19 mouse cellular contexts compared by ENCODE assay signal in genomic region chr7:63336072-63336471, GRCm38 (mm10).
DNase-seq lines count a peak whose midpoint lies in the region; ATAC-seq and TF ChIP-seq lines count a peak whose summit lies in the region.
"Had no signal": no experiment of that assay in that cellular context is flagged by ENCODE, and none has a peak within 500 bp of the region (broad histone marks: within the 10 kb centered on the region; RNA-seq: fewer than 3 reads in every experiment).

No protein-coding gene starts in this region.

- TF ChIP-seq EP300 in liver, postnatal 0 days (IDR thresholded peaks at IDR 0.05; ENCODE audit: low read depth): 0 out of 2 replicates have a peak, but pooled peaks have one; percentile 28

- no peak overlapping the region for H3K4me2 ChIP-seq in kidney, embryonic 16.5 days (replicated peaks; ENCODE audit: low read depth, low read length)
- no peak overlapping the region for H3K4me2 ChIP-seq in liver, postnatal 0 days (ENCODE audit: low read depth, low read length)
- H3K4me2 ChIP-seq: embryonic facial prominence, embryonic 12.5 days; forebrain, embryonic 15.5 days; heart, embryonic 13.5 days; hindbrain, embryonic 15.5 days had no signal

- H3K4me3 ChIP-seq in kidney, embryonic 16.5 days (ENCODE audit: low read length): no peak overlapping the region
- no peak overlapping the region for H3K4me3 ChIP-seq in liver, postnatal 0 days (ENCODE audit: low read depth, low read length)
- H3K4me3 ChIP-seq: embryonic facial prominence, embryonic 12.5 days; forebrain, embryonic 15.5 days; heart, embryonic 13.5 days; hindbrain, embryonic 15.5 days had no signal

- H3K36me3 ChIP-seq in kidney, embryonic 16.5 days (ENCODE audit: insufficient read depth, low read length): no peaks in the 10 kb centered on the region
- no peaks in the 10 kb centered on the region for H3K36me3 ChIP-seq in liver, postnatal 0 days (replicated peaks; ENCODE audit: insufficient read depth, low read length)
- H3K36me3 ChIP-seq: embryonic facial prominence, embryonic 12.5 days; forebrain, embryonic 15.5 days; heart, embryonic 13.5 days; hindbrain, embryonic 15.5 days had no signal

- 72% methylated on average over 3 of the region's 3 CpGs for WGBS in kidney, embryonic 16.5 days
- WGBS in liver, postnatal 0 days (ENCODE audit: insufficient replicate concordance): 40% methylated on average over 3 of the region's 3 CpGs

- no peak overlapping the region for H3K9ac ChIP-seq in kidney, embryonic 16.5 days (replicated peaks; ENCODE audit: low read length)
- no peak overlapping the region for H3K9ac ChIP-seq in liver, postnatal 0 days (replicated peaks)
- H3K9ac ChIP-seq: embryonic facial prominence, embryonic 12.5 days; forebrain, embryonic 15.5 days; heart, embryonic 13.5 days; hindbrain, embryonic 15.5 days had no signal

- no peaks in the 10 kb centered on the region for H3K27me3 ChIP-seq in kidney, embryonic 16.5 days (ENCODE audit: insufficient read depth, low read length)
- H3K27me3 ChIP-seq in liver, postnatal 0 days (ENCODE audit: insufficient read depth, low read length): no peaks in the 10 kb centered on the region
- H3K27me3 ChIP-seq: embryonic facial prominence, embryonic 12.5 days; forebrain, embryonic 15.5 days; heart, embryonic 13.5 days; hindbrain, embryonic 15.5 days had no signal

- peak; percentile 26 for DNase-seq in adrenal gland, postnatal 14 days
- DNase-seq in adrenal gland, postnatal 4 days (ENCODE audit: low spot score in 2 of 2): no peak
- peak; percentile 13 for DNase-seq in kidney, adult 18-20 months
- no peak for DNase-seq in kidney, postnatal 4 days
- DNase-seq in kidney, postnatal 36 days: peak; percentile 25 to 35
- DNase-seq in liver, postnatal 0 days: no peak
- DNase-seq: cerebellum, adult 11-12 months; cerebellum, adult 9-10 months; cerebellum, postnatal 25 days; gastrocnemius, postnatal 36 days; heart, adult 11 months; heart, postnatal 36 days had no signal

- TF ChIP-seq CTCF in liver, postnatal 0 days (IDR thresholded peaks at IDR 0.05; ENCODE audit: low read depth): no peak

- no peaks in the 10 kb centered on the region for H3K9me3 ChIP-seq in kidney, embryonic 16.5 days (ENCODE audit: low read length)
- no peaks in the 10 kb centered on the region for H3K9me3 ChIP-seq in liver, postnatal 0 days (ENCODE audit: low read length)
- H3K9me3 ChIP-seq: embryonic facial prominence, embryonic 12.5 days; forebrain, embryonic 15.5 days; heart, embryonic 13.5 days; hindbrain, embryonic 15.5 days had no signal

- no peak for ATAC-seq in kidney, embryonic 16.5 days (ENCODE audit: low FRiP score, low TSS enrichment)
- peak; percentile 92 for ATAC-seq in liver, postnatal 0 days
- ATAC-seq: activated CD4-positive, CD25-positive, alpha-beta regulatory T cell, adult 4 months; forebrain, embryonic 15.5 days; Patski had no signal

- no peaks in the 10 kb centered on the region for H3K4me1 ChIP-seq in kidney, embryonic 16.5 days (ENCODE audit: insufficient read depth, low read length)
- H3K4me1 ChIP-seq in liver, postnatal 0 days (ENCODE audit: insufficient read depth): no peaks in the 10 kb centered on the region
- H3K4me1 ChIP-seq: embryonic facial prominence, embryonic 12.5 days; forebrain, embryonic 15.5 days; heart, embryonic 13.5 days; hindbrain, embryonic 15.5 days had no signal

- H3K27ac ChIP-seq in kidney, embryonic 16.5 days (ENCODE audit: low read length): no peak overlapping the region
- H3K27ac ChIP-seq in liver, postnatal 0 days (ENCODE audit: low read depth): peak overlapping the region; percentile 49; the same call in 1 of the 2 replicates
- H3K27ac ChIP-seq: embryonic facial prominence, embryonic 12.5 days; forebrain, embryonic 15.5 days; heart, embryonic 13.5 days; hindbrain, embryonic 15.5 days had no signal

Comparison
In these comparisons a context has a peak if more than half of its experiments do, and no peak if none do; other contexts are left out.
1. DNase-seq: peak in adrenal gland, postnatal 14 days (single experiment), kidney, adult 18-20 months (single experiment) and kidney, postnatal 36 days (2 of 2); none in adrenal gland, postnatal 4 days (0 of 2), kidney, postnatal 4 days (0 of 2) and liver, postnatal 0 days (single experiment).